In genomic region chr16:23838696-23839095, GRCm38 (mm10) we compare ENCODE assay signal across 32 mouse cellular contexts. TPM values are rescaled to one million over a fixed set of nuclear protein-coding genes. Genes with fewer than 3 reads are reported as not detected.
DNase-seq lines count a peak whose midpoint lies in the region; ATAC-seq lines count a peak whose summit lies in the region.
"Had no signal": no experiment of that assay in that cellular context is flagged by ENCODE, and none has a peak within 500 bp of the region (broad histone marks: within the 10 kb centered on the region; RNA-seq: fewer than 3 reads in every experiment).

No protein-coding gene starts in this region.

- peak; percentile 32 for DNase-seq in adrenal gland, adult 8-10 months
- DNase-seq in adrenal gland, postnatal 14 days: peak; percentile 64
- peak; percentile 8 for DNase-seq in embryo, embryonic 9.5 days (ENCODE audit: extremely low spot score)
- DNase-seq in neural tube, embryonic 10.5 days (ENCODE audit: extremely low spot score, low spot score): no peak
- DNase-seq in layer of hippocampus, adult 8-10 months (ENCODE audit: low spot score in 2 of 2): no peak
- DNase-seq in frontal cortex, postnatal 14 days (ENCODE audit: low spot score in 2 of 2): no peak
- DNase-seq: B cell, adult 2 months; cerebellum, adult 18-20 months; cerebellum, postnatal 25 days; gastrocnemius, adult 2 months; kidney, adult 8-10 months; kidney, postnatal 25 days; lung, postnatal 4 days; right cerebral cortex, postnatal 14 days; spleen, adult 18-20 months had no signal

- H3K9me3 ChIP-seq in hindbrain, embryonic 15.5 days: no peaks in the 10 kb centered on the region
- no peaks in the 10 kb centered on the region for H3K9me3 ChIP-seq in hindbrain, embryonic 12.5 days (replicated peaks)
- H3K9me3 ChIP-seq: embryonic facial prominence, embryonic 12.5 days; limb, embryonic 15.5 days; lung, embryonic 15.5 days; midbrain, embryonic 10.5 days; neural tube, embryonic 15.5 days had no signal

- no peaks in the 10 kb centered on the region for H3K36me3 ChIP-seq in hindbrain, embryonic 15.5 days
- no peaks in the 10 kb centered on the region for H3K36me3 ChIP-seq in hindbrain, embryonic 12.5 days
- H3K36me3 ChIP-seq: embryonic facial prominence, embryonic 12.5 days; G1E; limb, embryonic 15.5 days; lung, embryonic 15.5 days; midbrain, embryonic 10.5 days; neural tube, embryonic 15.5 days had no signal

- peak overlapping the region; percentile 15; the same call in 1 of the 2 replicates for H3K27ac ChIP-seq in hindbrain, embryonic 15.5 days (replicated peaks)
- H3K27ac ChIP-seq in hindbrain, embryonic 12.5 days: no peak overlapping the region
- H3K27ac ChIP-seq: embryonic facial prominence, embryonic 12.5 days; gastrocnemius, adult 2 months; limb, embryonic 15.5 days; liver, embryonic 14.5 days; lung, embryonic 15.5 days; midbrain, embryonic 10.5 days; neural tube, embryonic 15.5 days had no signal

- 0 out of 2 replicates have a peak, but pooled peaks have one; percentile 21 for ATAC-seq in hindbrain, embryonic 15.5 days (ENCODE audit: low FRiP score, low read depth)
- no peak for ATAC-seq in hindbrain, embryonic 12.5 days (ENCODE audit: low FRiP score)
- ATAC-seq: Patski had no signal

- H3K27me3 ChIP-seq in hindbrain, embryonic 15.5 days: no peaks in the 10 kb centered on the region
- no peaks in the 10 kb centered on the region for H3K27me3 ChIP-seq in hindbrain, embryonic 12.5 days
- H3K27me3 ChIP-seq: embryonic facial prominence, embryonic 12.5 days; limb, embryonic 15.5 days; lung, embryonic 15.5 days; neural tube, embryonic 15.5 days had no signal

- no peak overlapping the region for H3K4me3 ChIP-seq in hindbrain, embryonic 15.5 days
- H3K4me3 ChIP-seq in hindbrain, embryonic 12.5 days: no peak overlapping the region
- H3K4me3 ChIP-seq: embryonic facial prominence, embryonic 12.5 days; gastrocnemius, adult 2 months; limb, embryonic 15.5 days; lung, embryonic 15.5 days; midbrain, embryonic 10.5 days; neural tube, embryonic 15.5 days had no signal

- 45% methylated on average over 7 of the region's 7 CpGs for WGBS in hindbrain, embryonic 15.5 days
- 47% methylated on average over 7 of the region's 7 CpGs for WGBS in hindbrain, embryonic 12.5 days

- H3K9ac ChIP-seq in hindbrain, embryonic 15.5 days: no peak overlapping the region
- H3K9ac ChIP-seq in hindbrain, embryonic 12.5 days: no peak overlapping the region
- H3K9ac ChIP-seq: embryonic facial prominence, embryonic 12.5 days; limb, embryonic 15.5 days; liver, embryonic 14.5 days; lung, embryonic 15.5 days; neural tube, embryonic 15.5 days had no signal

- no peak overlapping the region for H3K4me2 ChIP-seq in hindbrain, embryonic 15.5 days
- H3K4me2 ChIP-seq in hindbrain, embryonic 12.5 days (replicated peaks): no peak overlapping the region
- H3K4me2 ChIP-seq: embryonic facial prominence, embryonic 12.5 days; limb, embryonic 15.5 days; lung, embryonic 15.5 days; neural tube, embryonic 15.5 days had no signal

- H3K4me1 ChIP-seq in hindbrain, embryonic 15.5 days (replicated peaks): peaks cover 17% of the 10 kb centered on the region; the same call in 1 of the 2 replicates
- 0 out of 2 replicates have a peak, but pooled peaks cover 8% of the 10 kb centered on the region for H3K4me1 ChIP-seq in hindbrain, embryonic 12.5 days
- H3K4me1 ChIP-seq: limb, embryonic 15.5 days had no signal

RNA-seq across cellular contexts. Expression of gene Sst, which starts 52.1 kb away (rescaled TPM):
- 271 and 279 TPM in 2 replicates for polyA plus RNA-seq in hindbrain, embryonic 15.5 days (2015; fragmentation: Nextera tagmentation; extraction: Ambion mirVana)
- 66.4 and 105 TPM in 2 replicates for polyA plus RNA-seq in hindbrain, embryonic 12.5 days (2016; fragmentation: Nextera tagmentation; extraction: Ambion mirVana)
- under 1 TPM in 1 of 4 experiments, not detected in 3; 0.43 TPM for total RNA-seq in adrenal gland, adult 8-10 months (2022)
- not detected in 2 replicates for total RNA-seq in adrenal gland, postnatal 14 days (2021)
- 100 to 1,000 TPM; 329 to 417 (median 358) TPM for total RNA-seq in layer of hippocampus, adult 8-10 months (2022)
- total RNA-seq: CH12.LX; G1E; gastrocnemius, adult 2 months; gastrocnemius, postnatal 4 days; heart, adult 8-10 months; heart, postnatal 25 days had no signal
- polyA plus RNA-seq: G1E; heart, embryonic 14.5 days; inflammation-experienced regulatory T-cells, adult 6 months; Patski; urinary bladder, adult 2 months had no signal

Comparison
In these comparisons a context has a peak if more than half of its experiments do, and no peak if none do; other contexts are left out.
1. DNase-seq: peak in adrenal gland, adult 8-10 months (single experiment), adrenal gland, postnatal 14 days (single experiment) and embryo, embryonic 9.5 days (single experiment); none in neural tube, embryonic 10.5 days (single experiment), layer of hippocampus, adult 8-10 months (0 of 2) and frontal cortex, postnatal 14 days (0 of 2).
2. RNA of gene Sst, which starts 52.1 kb away (total RNA-seq): 329 to 417 TPM in layer of hippocampus, adult 8-10 months; not detected in adrenal gland, postnatal 14 days and 0.43 TPM in adrenal gland, adult 8-10 months; every median in the first group is over 100 times any median in the second.